Mouse (Mus musculus) megakaryocyte-erythroid progenitor cell, adult 5-6 weeks (primary cell): Measurements from ENCODE around the gene Egf. TPM values are rescaled to one million over a fixed set of nuclear protein-coding genes. Genes with fewer than 3 reads are reported as not detected.

ENCODE experiments used
- ATAC-seq: replicated peaks from 2 replicates; pipeline ENCODE4 v1.8.0; 2016; ENCODE audit warnings: mild to moderate bottlenecking, inconsistent platforms; ENCODE audit not compliant: severe bottlenecking, poor library complexity, low FRiP score, low TSS enrichment
- total RNA-seq, 2 experiments: library from RNA; stranded (forward) in 1 of 2; stranded (reverse) in 1 of 2; fragments of 200-1000, 215-1000 nt in 1 of 2; fragments of >200 nt in 1 of 2; fragmentation: Nextera tagmentation in 1 of 2; gene quantifications; 2 replicates each; pipeline ENCODE4 v1.2.3; 2014 to 2017

The Egf gene
- total RNA-seq, 2 experiments from 2014 or later = 0.09 to 9.8 TPM

- ATAC-seq = peak; percentile 97
These were observed 30.1 kb downstream of the Egf start for GRCm38 (mm10) chr3:129724961-129725501.

- ATAC-seq = no peak
These were observed 30.6 kb downstream of the Egf start for GRCm38 (mm10) chr3:129724505-129724904.

GRCm38 (mm10) chr3:129723311-129723710 lies 31.8 kb downstream of the Egf start:
- ATAC-seq = no peak

GRCm38 (mm10) chr3:129714542-129715145 lies 40.5 kb downstream of the Egf start:
- ATAC-seq = no peak

GRCm38 (mm10) chr3:129708157-129708556 lies 47.0 kb downstream of the Egf start:
- ATAC-seq = peak; percentile 99

- no peak for ATAC-seq
These were observed 56.2 kb downstream of the Egf start for GRCm38 (mm10) chr3:129698882-129699281.

GRCm38 (mm10) chr3:129698365-129698764 lies 56.8 kb downstream of the Egf start:
- no peak for ATAC-seq

GRCm38 (mm10) chr3:129697691-129698090 lies 57.4 kb downstream of the Egf start:
- ATAC-seq = no peak

- no peak for ATAC-seq
These were observed 59.2 kb downstream of the Egf start for GRCm38 (mm10) chr3:129695943-129696342.

- no peak for ATAC-seq
These were observed 61.5 kb downstream of the Egf start for GRCm38 (mm10) chr3:129693581-129693980.

GRCm38 (mm10) chr3:129692816-129693215 lies 62.3 kb downstream of the Egf start:
- no peak for ATAC-seq

- no peak for ATAC-seq
These were observed 67.7 kb downstream of the Egf start for GRCm38 (mm10) chr3:129687429-129687828.

- ATAC-seq = peak; percentile 60
These were observed 68.3 kb downstream of the Egf start for GRCm38 (mm10) chr3:129686698-129687333.

- no peak for ATAC-seq
These were observed 68.9 kb downstream of the Egf start for GRCm38 (mm10) chr3:129686196-129686595.

GRCm38 (mm10) chr3:129683060-129683679 lies 71.9 kb downstream of the Egf start:
- ATAC-seq = 0 out of 2 replicates have a peak, but pooled peaks have one; percentile 58

- ATAC-seq = no peak
These were observed 72.7 kb downstream of the Egf start for GRCm38 (mm10) chr3:129682389-129682788.

GRCm38 (mm10) chr3:129681841-129682240 lies 73.3 kb downstream of the Egf start:
- no peak for ATAC-seq

- ATAC-seq = no peak
These were observed 74.9 kb downstream of the Egf start for GRCm38 (mm10) chr3:129680258-129680657.

GRCm38 (mm10) chr3:129675923-129676322 lies 79.2 kb downstream of the Egf start:
- no peak for ATAC-seq

GRCm38 (mm10) chr3:129663906-129664305 lies 91.2 kb downstream of the Egf start:
- ATAC-seq = no peak

- ATAC-seq = no peak
These were observed 96.3 kb downstream of the Egf start for GRCm38 (mm10) chr3:129658776-129659175.
